Mouse (Mus musculus) hindbrain, postnatal 0 days (tissue): ENCODE data around the gene Gsto2. TPM values are rescaled to one million over a fixed set of nuclear protein-coding genes. Genes with fewer than 3 reads are reported as not detected.
A peak's percentile ranks its signal among the peaks of the same experiment; 100 is the strongest.

Source experiments
- ATAC-seq: fragments of 200-750 bp; cut with Nextera tagmentation; 2 replicates; pipeline ENCODE4 v1.8.0; 2017; ENCODE audit warnings: mild to moderate bottlenecking, moderate TSS enrichment, moderate library complexity
- DNase-seq: peaks from one replicate; pipeline ENCODE4 v3.0.0-alpha.2; 2015; ENCODE audit warnings: low spot score
- H3K27ac ChIP-seq: fragments of 300-500 bp; sonication (generic); 2 replicates; pipeline ENCODE4 v1.5.1; 2014; ENCODE audit warnings: mild to moderate bottlenecking
- H3K27me3 ChIP-seq: fragments of 300-500 bp; sonication (generic); 2 replicates; pipeline ENCODE4 v1.6.1; 2014; ENCODE audit warnings: low read length, mixed read lengths; ENCODE audit not compliant: insufficient read depth
- H3K36me3 ChIP-seq: fragments of 300-500 bp; sonication (generic); 2 replicates; pipeline ENCODE4 v1.6.1; 2014; ENCODE audit warnings: low read length, mixed read lengths; ENCODE audit not compliant: insufficient read depth
- H3K4me1 ChIP-seq: fragments of 300-500 bp; sonication (generic); 2 replicates; pipeline ENCODE4 v1.6.1; 2014; ENCODE audit warnings: antibody characterized with exemption, low read length, mixed read lengths; ENCODE audit not compliant: insufficient read depth
- H3K4me2 ChIP-seq: fragments of 300-500 bp; sonication (generic); 2 replicates; pipeline ENCODE4 v1.6.1; 2014; ENCODE audit warnings: low read depth, mild to moderate bottlenecking, low read length, moderate library complexity, mixed read lengths
- H3K4me3 ChIP-seq: fragments of 300-500 bp; sonication (generic); 2 replicates; pipeline ENCODE4 v1.5.1; 2014; ENCODE audit warnings: low read length
- H3K9ac ChIP-seq: fragments of 300-500 bp; sonication (generic); replicated peaks from 2 replicates; pipeline ENCODE4 v1.6.1; 2014; ENCODE audit warnings: mild to moderate bottlenecking, low read length, moderate library complexity, mixed read lengths
- H3K9me3 ChIP-seq: fragments of 300-500 bp; sonication (generic); 2 replicates; pipeline ENCODE4 v1.6.1; 2016; ENCODE audit warnings: low read length, mixed read lengths
- CTCF ChIP-seq: IDR thresholded peaks from 2 replicates; pipeline ENCODE4 v1.5.1; 2016; ENCODE audit warnings: antibody characterized with exemption, control low read depth, low read depth
- WGBS: fragments of 180-500 bp; shearing (Covaris S2); extraction: QIAGEN DNeasy Blood & Tissue Kit; methylation state at CpG from one replicate; pipeline ENCODE4 v1.1.7; 2014; 5-methylcytosine and 5-hydroxymethylcytosine counted together
- polyA plus RNA-seq: library from polyadenylated mRNA; unstranded; fragments of >200 nt; fragmentation: Nextera tagmentation; extraction: Ambion mirVana; gene quantifications from 2 replicates; pipeline ENCODE4 v1.2.1, GENCODE M21; 2015
- total RNA-seq: library from RNA; depleted of rRNA; stranded (reverse); fragments of >200 nt; gene quantifications from 2 replicates; pipeline ENCODE4 v1.2.3, GENCODE M21; 2014; rRNA removed

Gene Gsto2
- 0.26 and 0.29 TPM in 2 replicates for total RNA-seq
- polyA plus RNA-seq = 0.89 and 1.6 TPM in 2 replicates

GRCm38 (mm10) chr19:47865353-47865947, at the start of gene Gsto2:
Gsto2 (plus strand) TSS chr19:47865534.
- H3K27me3 ChIP-seq = no peaks in the 10 kb centered on the region
- H3K9ac ChIP-seq = peak within 1 kb of the TSS; percentile 60
- WGBS = under 1% methylated on average over 49 of the region's 49 CpGs
- peak within 1 kb of the TSS; percentile 86 for H3K4me2 ChIP-seq
- peak within 1 kb of the TSS; percentile 52 for H3K4me3 ChIP-seq
- no peaks in the 10 kb centered on the region; the same call in 1 of the 2 replicates for H3K36me3 ChIP-seq
- DNase-seq (peak; percentile 98), ATAC-seq (peak; percentile 100)
- H3K27ac ChIP-seq = peak within 1 kb of the TSS; percentile 87
- no peaks in the 10 kb centered on the region for H3K9me3 ChIP-seq
- peak; percentile 68 for TF ChIP-seq CTCF
- no peaks in the 10 kb centered on the region for H3K4me1 ChIP-seq

- no peak overlapping the region for H3K27ac ChIP-seq
- no peak for DNase-seq
- H3K4me2 ChIP-seq = no peak overlapping the region
- H3K27me3 ChIP-seq = no peaks in the 10 kb centered on the region
- 80% methylated on average over 9 of the region's 9 CpGs for WGBS
- ATAC-seq = no peak
- TF ChIP-seq CTCF = no peak
- H3K9me3 ChIP-seq = no peaks in the 10 kb centered on the region
- H3K36me3 ChIP-seq = no peaks in the 10 kb centered on the region
- no peaks in the 10 kb centered on the region for H3K4me1 ChIP-seq
- no peak overlapping the region for H3K9ac ChIP-seq
- H3K4me3 ChIP-seq = no peak overlapping the region
Observed at GRCm38 (mm10) chr19:47817692-47818091, 47.6 kb upstream of the Gsto2 start.

DNA sequence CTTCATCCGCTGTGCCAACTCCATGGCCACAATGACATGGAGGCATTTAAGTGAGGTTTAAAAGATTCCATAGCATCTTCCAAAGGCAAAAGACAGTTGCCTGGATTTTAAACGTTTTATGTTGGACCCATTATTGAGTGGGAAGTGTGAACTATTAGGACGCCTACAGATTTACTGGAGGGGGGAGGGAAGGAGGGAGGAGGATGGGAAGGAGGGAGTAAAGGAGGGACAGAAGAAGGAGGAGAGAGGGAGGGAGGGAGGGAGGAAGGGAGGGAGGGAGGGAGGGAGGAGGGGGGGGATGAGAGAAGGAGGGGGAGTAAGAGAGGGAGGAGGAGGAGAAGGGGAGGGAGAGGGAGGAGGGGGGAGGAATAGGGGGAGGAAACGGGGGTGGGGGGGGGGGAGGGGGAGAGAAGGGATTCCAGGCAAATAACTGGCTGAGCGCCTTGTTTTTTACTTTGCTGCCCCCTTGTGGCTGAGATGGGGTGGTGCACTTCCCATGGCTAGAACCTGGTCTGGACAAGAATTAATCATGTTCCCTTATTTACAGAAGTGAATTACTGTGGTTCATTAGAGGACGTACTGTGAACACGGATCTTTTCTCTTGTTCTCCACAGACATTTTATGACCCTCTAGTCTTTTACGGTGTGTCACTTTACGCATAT, 44.4 kb upstream of the Gsto2 start:
- H3K27me3 ChIP-seq = no peaks in the 10 kb centered on the region
- 18% methylated on average over 9 of the region's 9 CpGs for WGBS
- H3K9me3 ChIP-seq = no peaks in the 10 kb centered on the region
- H3K9ac ChIP-seq = no peak overlapping the region
- no peak overlapping the region for H3K27ac ChIP-seq
- no peaks in the 10 kb centered on the region for H3K36me3 ChIP-seq
- no peaks in the 10 kb centered on the region for H3K4me1 ChIP-seq
- TF ChIP-seq CTCF = peak; percentile 80
- DNase-seq (peak; percentile 83), ATAC-seq (peak; percentile 68; the same call in 1 of the 2 replicates)
- H3K4me2 ChIP-seq = no peak overlapping the region
- no peak overlapping the region for H3K4me3 ChIP-seq

- 61% methylated on average over 7 of the region's 7 CpGs for WGBS
- no peaks in the 10 kb centered on the region for H3K36me3 ChIP-seq
- TF ChIP-seq CTCF = no peak
- no peaks in the 10 kb centered on the region for H3K9me3 ChIP-seq
- DNase-seq (no peak), ATAC-seq (peak; percentile 46; the same call in 1 of the 2 replicates)
- H3K9ac ChIP-seq = no peak overlapping the region
- H3K4me2 ChIP-seq = no peak overlapping the region
- no peaks in the 10 kb centered on the region for H3K27me3 ChIP-seq
- no peak overlapping the region for H3K27ac ChIP-seq
- no peak overlapping the region for H3K4me3 ChIP-seq
- no peaks in the 10 kb centered on the region for H3K4me1 ChIP-seq
Observed at GRCm38 (mm10) chr19:47821494-47821872, 43.9 kb upstream of the Gsto2 start.

DNA sequence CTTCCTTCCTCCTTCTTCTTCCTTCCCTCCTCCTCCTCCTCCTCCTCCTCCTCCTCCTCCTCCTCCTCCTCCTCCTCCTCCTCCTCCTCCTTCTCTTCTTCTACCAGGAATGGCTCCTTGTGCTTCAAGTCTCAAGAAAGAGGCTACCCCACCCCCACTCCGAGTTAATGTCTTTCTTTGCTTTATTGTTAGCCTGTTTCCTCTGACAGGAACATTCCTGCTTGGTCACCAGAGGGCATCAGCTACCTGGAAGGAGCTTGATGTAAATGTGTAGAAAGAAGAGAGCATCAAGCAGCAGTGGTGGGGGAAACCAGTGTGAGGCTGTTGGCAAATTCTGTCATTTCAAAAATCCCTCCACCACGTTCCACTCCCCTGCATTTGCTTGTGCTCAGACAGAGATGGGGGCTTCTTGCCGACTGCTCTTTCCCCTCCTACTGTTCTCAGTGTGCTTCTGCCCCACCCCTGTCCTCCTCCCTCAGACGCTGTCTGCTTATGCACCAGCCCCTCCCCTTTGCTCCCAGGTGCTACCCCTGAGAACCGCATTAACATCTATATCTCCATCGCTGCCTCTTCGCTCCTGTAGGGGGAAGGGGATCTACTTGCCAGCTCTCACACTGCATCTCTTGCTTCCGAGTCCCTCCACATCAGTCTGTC, 43.1 kb upstream of the Gsto2 start:
- H3K4me3 ChIP-seq = no peak overlapping the region
- no peaks in the 10 kb centered on the region for H3K27me3 ChIP-seq
- DNase-seq (peak; percentile 63), ATAC-seq (peak; percentile 45; the same call in 1 of the 2 replicates)
- no peak; the same call in 1 of the 2 replicates for TF ChIP-seq CTCF
- H3K36me3 ChIP-seq = no peaks in the 10 kb centered on the region
- no peaks in the 10 kb centered on the region for H3K4me1 ChIP-seq
- 18% methylated on average over 8 of the region's 8 CpGs for WGBS
- H3K27ac ChIP-seq = no peak overlapping the region
- H3K4me2 ChIP-seq = 0 out of 2 replicates have a peak overlapping the region, but pooled peaks have one; percentile 28
- no peaks in the 10 kb centered on the region for H3K9me3 ChIP-seq
- H3K9ac ChIP-seq = no peak overlapping the region

DNA sequence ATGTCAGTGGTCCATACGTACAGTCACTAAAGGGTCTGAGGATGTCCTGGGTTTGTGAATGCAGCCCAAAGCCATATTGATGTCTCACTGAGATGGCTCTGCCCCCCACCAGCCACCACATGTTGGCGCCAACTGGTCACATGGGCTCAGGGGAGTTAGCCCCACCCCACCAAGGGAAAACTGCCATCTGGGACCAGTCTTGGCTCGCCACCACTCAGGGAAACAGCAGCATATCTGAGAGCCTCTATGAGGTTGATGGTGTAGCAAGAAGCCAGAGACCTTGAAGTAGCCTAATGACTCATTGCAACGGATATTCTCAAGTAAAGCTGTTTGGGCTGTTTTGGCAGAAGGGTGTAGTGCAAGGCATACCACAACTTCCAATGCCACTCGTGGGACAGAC, 41.3 kb upstream of the Gsto2 start:
- Histone ChIP-seq H3K4me2 (no peak overlapping the region), H3K9ac (no peak overlapping the region), H3K36me3 (no peaks in the 10 kb centered on the region), H3K4me1 (no peaks in the 10 kb centered on the region), H3K27ac (no peak overlapping the region), H3K9me3 (no peaks in the 10 kb centered on the region), H3K27me3 (no peaks in the 10 kb centered on the region), H3K4me3 (no peak overlapping the region)
- no peak for TF ChIP-seq CTCF
- ATAC-seq = no peak
- no peak for DNase-seq
- WGBS = 84% methylated on average over 5 of the region's 5 CpGs
